Mouse (Mus musculus): ENCODE results near the gene Rab42.

DNA sequence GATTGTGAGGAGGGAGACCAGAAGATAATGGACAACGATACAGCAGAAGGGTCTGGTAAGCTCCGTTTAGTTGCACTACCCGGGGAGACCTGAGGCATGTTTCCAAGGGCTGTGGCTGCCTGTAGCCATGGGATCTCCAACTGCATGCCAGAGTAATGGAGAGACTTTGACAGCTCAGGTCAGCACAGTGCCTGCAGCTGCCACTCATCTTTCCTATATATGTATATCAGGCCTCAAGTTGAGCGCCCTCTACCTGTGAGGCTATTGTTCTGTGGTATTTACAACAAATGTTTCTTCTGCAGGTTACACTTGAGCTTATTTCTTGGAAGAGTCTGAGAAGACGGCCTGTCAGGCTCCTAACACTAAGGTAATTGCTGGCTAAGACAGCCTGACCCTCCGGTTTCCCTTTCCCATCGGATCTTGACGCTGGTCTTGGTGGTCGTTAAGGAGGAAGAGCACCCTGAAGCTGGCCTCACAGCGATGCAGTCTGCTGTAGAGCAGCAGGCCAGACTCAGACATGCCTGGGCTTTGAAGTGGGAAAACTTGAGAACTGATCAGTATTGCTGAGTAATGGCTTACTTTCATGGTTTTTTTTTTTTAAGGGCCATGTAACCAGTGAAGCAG is 6.8 kb upstream of the Rab42 start:
- TF ChIP-seq POLR2A (IDR thresholded peaks at IDR 0.05; ENCODE audit: borderline replicate concordance, extremely low read depth, low read depth, low read length) (no peak), CTCF (IDR thresholded peaks at IDR 0.05; ENCODE audit: insufficient read depth, low read length) (no peak; the same call in 1 of the 2 replicates)
